Mouse (Mus musculus) bone marrow, adult 2 months (tissue): ENCODE data around the gene Itga4. TPM values are rescaled to one million over a fixed set of nuclear protein-coding genes. Genes with fewer than 3 reads are reported as not detected.
A peak's percentile ranks its signal among the peaks of the same experiment; 100 is the strongest.

Experiments used
- H3K27ac ChIP-seq: fragments of 200-500 bp; 2 replicates; pipeline ENCODE4 v1.5.1; 2012; ENCODE audit warnings: low read depth, mild to moderate bottlenecking, control low read depth, inconsistent platforms, low read length; ENCODE audit not compliant: control insufficient read depth, poor library complexity, insufficient read depth
- H3K4me1 ChIP-seq: fragments of 200-500 bp; 2 replicates; pipeline ENCODE4 v1.6.1; 2011; ENCODE audit warnings: low read length; ENCODE audit not compliant: control insufficient read depth, insufficient read depth
- H3K4me3 ChIP-seq: fragments of 200-500 bp; replicated peaks from 2 replicates; pipeline ENCODE3; 2011; ENCODE audit warnings: mild to moderate bottlenecking, low read depth, low read length, control low read depth; ENCODE audit not compliant: control insufficient read depth
- CTCF ChIP-seq: fragments of 200-500 bp; IDR thresholded peaks from 2 replicates; pipeline ENCODE4 v1.5.1; 2011; ENCODE audit warnings: low read length, control low read depth; ENCODE audit not compliant: control insufficient read depth, insufficient read depth
- POLR2A ChIP-seq: fragments of 200-500 bp; IDR thresholded peaks from 2 replicates; pipeline ENCODE4 v1.6.1; 2011; ENCODE audit warnings: low read depth, mild to moderate bottlenecking, control low read depth, low read length, borderline replicate concordance; ENCODE audit not compliant: control insufficient read depth
- WGBS: fragments of 180-500 bp; shearing (Covaris S2); methylation state at CpG from one replicate; pipeline ENCODE4 v1.1.7; 2018; 5-methylcytosine and 5-hydroxymethylcytosine counted together
- polyA plus RNA-seq: library from polyadenylated mRNA; stranded (reverse); fragments of >200 nt; gene quantifications from 2 replicates; pipeline ENCODE4 v1.2.4, GENCODE M21; 2011; ENCODE audit warnings: low replicate concordance; ENCODE audit not compliant: missing spikeins, insufficient read depth, insufficient read length

The Itga4 gene
- polyA plus RNA-seq, result 20.3 and 26.9 TPM in 2 replicates

DNA sequence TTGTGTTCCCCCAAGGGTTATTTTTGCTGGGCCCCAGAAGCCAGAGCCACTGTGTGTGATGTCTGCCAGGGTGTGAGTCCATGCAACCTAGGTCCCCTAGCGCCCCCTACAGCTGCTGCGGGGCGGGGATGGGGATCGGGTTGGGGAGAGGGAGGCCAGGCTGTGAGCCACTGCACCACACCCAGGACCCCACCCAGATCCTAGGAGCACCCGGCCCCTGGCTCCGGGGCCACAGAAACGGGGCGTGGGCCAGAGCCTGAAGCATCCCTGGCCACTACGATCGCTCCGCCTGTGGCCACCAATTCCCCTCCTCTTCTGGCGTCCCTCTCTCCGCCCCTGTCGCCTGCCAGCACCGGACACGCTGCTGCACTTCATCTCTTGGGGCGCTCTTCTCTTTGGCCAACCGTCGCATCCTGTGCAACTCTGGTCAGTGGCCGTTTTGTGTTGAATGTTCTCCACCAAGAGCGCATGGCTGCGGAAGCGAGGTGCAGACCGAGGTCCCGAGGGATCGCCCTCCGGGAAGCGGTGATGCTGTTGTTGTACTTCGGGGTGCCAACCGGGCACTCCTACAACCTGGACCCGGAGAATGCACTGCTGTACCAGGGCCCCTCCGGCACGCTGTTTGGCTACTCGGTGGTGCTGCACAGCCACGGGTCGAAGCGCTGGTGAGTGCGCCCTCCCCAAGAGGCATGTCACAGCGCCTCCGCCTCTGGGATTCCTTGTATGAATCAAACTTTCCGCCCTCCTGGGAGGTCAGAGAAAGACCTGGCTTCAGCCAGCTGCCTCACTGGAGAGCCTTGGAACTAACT, at the start of gene Itga4:
TSS of gene Itga4 (plus strand) at position 235 of the 809 bp plus-strand sequence.
- H3K27ac ChIP-seq, result peak within 1 kb of the TSS; percentile 98
- peak; percentile 74; the same call in 1 of the 2 replicates for TF ChIP-seq POLR2A
- TF ChIP-seq CTCF, result peak; percentile 81
- peaks cover 2% of the 10 kb centered on the region for H3K4me1 ChIP-seq
- peak within 1 kb of the TSS; percentile 97 for H3K4me3 ChIP-seq
- under 1% methylated on average over 41 of the region's 41 CpGs for WGBS

GRCm38 (mm10) chr2:79206191-79206755, 49.0 kb upstream of the Itga4 start:
- Histone ChIP-seq H3K4me3 (no peak overlapping the region), H3K27ac (no peak overlapping the region), H3K4me1 (no peaks in the 10 kb centered on the region)
- WGBS, result 16% methylated on average over 4 of the region's 4 CpGs
- TF ChIP-seq CTCF, result no peak
- no peak for TF ChIP-seq POLR2A

- Histone ChIP-seq H3K4me1 (no peaks in the 10 kb centered on the region), H3K27ac (no peak overlapping the region), H3K4me3 (no peak overlapping the region)
- TF ChIP-seq POLR2A, result no peak
- TF ChIP-seq CTCF, result no peak
Observed at GRCm38 (mm10) chr2:79214982-79215381, 40.2 kb upstream of the Itga4 start.

- WGBS, result 68% methylated on average over 3 of the region's 3 CpGs
- H3K4me1 ChIP-seq, result no peaks in the 10 kb centered on the region
- no peak for TF ChIP-seq CTCF
- TF ChIP-seq POLR2A, result no peak
- no peak overlapping the region for H3K4me3 ChIP-seq
- H3K27ac ChIP-seq, result no peak overlapping the region
Observed at GRCm38 (mm10) chr2:79215479-79215878, 39.7 kb upstream of the Itga4 start.

DNA sequence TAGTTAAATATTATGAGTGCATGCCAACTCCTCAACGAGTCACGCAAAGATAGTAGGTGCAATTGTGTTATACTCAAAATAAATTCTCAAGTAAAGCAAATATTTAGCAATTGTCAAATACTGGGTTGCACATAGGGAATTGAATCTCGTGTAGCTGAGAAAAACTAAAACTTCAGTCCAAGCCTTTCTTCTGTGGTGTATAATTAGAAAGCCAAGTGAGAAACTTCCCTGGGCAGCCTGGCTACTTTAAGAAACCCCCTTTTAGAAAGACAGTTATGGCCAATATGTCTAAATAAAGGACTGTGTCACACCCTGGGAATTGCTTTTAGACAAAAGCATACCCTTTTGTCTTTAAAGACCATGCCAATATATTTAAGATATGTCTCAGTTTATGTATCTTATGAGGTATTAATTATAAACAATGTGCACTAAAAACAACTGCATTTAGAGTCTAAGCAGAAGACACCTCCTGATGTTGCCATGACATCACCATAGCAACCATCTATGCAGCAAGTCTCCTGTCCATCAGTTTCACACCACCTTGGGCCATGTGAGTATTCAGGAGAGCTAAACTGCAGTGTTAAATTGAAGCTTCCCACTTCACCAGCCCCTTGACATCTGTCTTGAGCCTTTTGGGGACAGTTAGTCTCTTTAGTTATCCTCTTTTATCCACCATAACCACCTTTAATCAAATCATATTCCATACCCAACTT, 30.4 kb upstream of the Itga4 start:
- H3K27ac ChIP-seq, result no peak overlapping the region
- 76% methylated on average over 3 of the region's 3 CpGs for WGBS
- H3K4me3 ChIP-seq, result no peak overlapping the region
- no peak for TF ChIP-seq CTCF
- TF ChIP-seq POLR2A, result no peak
- no peaks in the 10 kb centered on the region for H3K4me1 ChIP-seq

DNA sequence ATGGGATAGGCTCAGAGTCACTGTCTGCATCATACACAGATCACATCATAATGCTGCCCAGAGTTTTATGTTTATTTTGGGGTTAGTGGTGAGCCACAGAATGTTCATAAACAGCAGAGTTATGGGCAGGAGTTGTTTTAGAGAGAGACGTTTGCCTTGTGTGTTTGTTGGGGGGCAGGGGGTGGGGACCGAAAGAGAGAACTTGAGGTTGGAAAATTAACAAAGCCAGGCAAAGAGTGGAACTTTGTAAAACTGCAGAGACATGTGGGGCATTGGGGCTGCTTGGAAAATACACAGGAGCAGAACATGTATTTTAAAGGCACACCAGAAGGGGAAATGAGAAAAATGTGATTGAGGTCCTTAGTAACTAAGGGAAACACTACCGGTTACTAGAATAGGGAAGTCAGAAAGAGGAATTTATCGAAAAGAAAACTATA, 27.4 kb upstream of the Itga4 start:
- Histone ChIP-seq H3K27ac (peak overlapping the region; percentile 20; the same call in 1 of the 2 replicates), H3K4me1 (no peaks in the 10 kb centered on the region), H3K4me3 (no peak overlapping the region)
- WGBS, result 5% methylated on average over 4 of the region's 4 CpGs
- no peak for TF ChIP-seq CTCF
- no peak for TF ChIP-seq POLR2A

GRCm38 (mm10) chr2:79231056-79231949, 23.9 kb upstream of the Itga4 start:
- Histone ChIP-seq H3K4me3 (no peak overlapping the region), H3K4me1 (no peaks in the 10 kb centered on the region; the same call in 1 of the 2 replicates), H3K27ac (no peak overlapping the region)
- WGBS, result 80% methylated on average over 4 of the region's 4 CpGs
- TF ChIP-seq POLR2A, result no peak

- WGBS, result 63% methylated on average over 8 of the region's 8 CpGs
- Histone ChIP-seq H3K4me3 (no peak overlapping the region), H3K27ac (no peak overlapping the region), H3K4me1 (no peaks in the 10 kb centered on the region; the same call in 1 of the 2 replicates)
- TF ChIP-seq CTCF (no peak), POLR2A (no peak)
Observed at GRCm38 (mm10) chr2:79235767-79236487, 19.3 kb upstream of the Itga4 start.
